Mouse (Mus musculus) heart, postnatal 10 days (tissue): ENCODE results near the gene Slc9c1. TPM values are rescaled to one million over a fixed set of nuclear protein-coding genes. Genes with fewer than 3 reads are reported as not detected.

Experiments
- DNase-seq, 2 experiments: peaks; one replicate each; pipeline ENCODE4 v3.0.0; 2021
- intact Hi-C: fragments of 180-260 bp; cut with DNase I; formaldehyde crosslinking; loops from one replicate; pipeline ENCODE4 v1.15.1; 2025
- total RNA-seq, 2 experiments: library from RNA; stranded (reverse); gene quantifications; 2 replicates each; pipeline ENCODE4 v1.2.3; 2021

Slc9c1 gene
- total RNA-seq, 2 experiments from 2014 or later: not detected

GRCm38 (mm10) chr16:45623230-45623629 lies 88.1 kb downstream of the Slc9c1 start:
- intact Hi-C loops: no loop called here
- DNase-seq: no peak

GRCm38 (mm10) chr16:45624791-45625190 lies 89.7 kb downstream of the Slc9c1 start:
- no peak for DNase-seq
- intact Hi-C loops: loop anchor here (5.0 kb wide), 1 partner anchor 42 kb away; no protein-coding TSS in a partner anchor

- no peak for DNase-seq
- intact Hi-C loops: loop anchor here (5.0 kb wide), 1 partner anchor 43 kb away; no protein-coding TSS in a partner anchor
Measured at GRCm38 (mm10) chr16:45625342-45625741, 90.2 kb downstream of the Slc9c1 start.

- no peak for DNase-seq
- intact Hi-C loops: loop anchor here (1.0 to 5.0 kb wide), 4 partner anchors 47 to 432 kb away; no protein-coding TSS in a partner anchor
Measured at GRCm38 (mm10) chr16:45629497-45630105, 94.5 kb downstream of the Slc9c1 start.

- intact Hi-C loops: loop anchor here (1.0 to 5.0 kb wide), 3 partner anchors 218 to 433 kb away; no protein-coding TSS in a partner anchor
- peak; percentile 72 to 78 for DNase-seq
Measured at GRCm38 (mm10) chr16:45630347-45630960, 95.3 kb downstream of the Slc9c1 start.

- DNase-seq: no peak
- intact Hi-C loops: loop anchor here (5.0 kb wide), 2 partner anchors 220 to 350 kb away; no protein-coding TSS in a partner anchor
Measured at GRCm38 (mm10) chr16:45632420-45632819, 97.3 kb downstream of the Slc9c1 start.

- intact Hi-C loops: no loop called here
Measured at GRCm38 (mm10) chr16:45635826-45636225, 100.7 kb downstream of the Slc9c1 start.

GRCm38 (mm10) chr16:45640070-45640762 lies 105.1 kb downstream of the Slc9c1 start:
- DNase-seq: no peak
- intact Hi-C loops: no loop called here

More at GRCm38 (mm10) chr16:45635826-45636225, 100.7 kb downstream of the Slc9c1 start:
- no peak for DNase-seq

- DNase-seq: no peak
- intact Hi-C loops: no loop called here
Measured at GRCm38 (mm10) chr16:45641301-45641700, 106.2 kb downstream of the Slc9c1 start.

GRCm38 (mm10) chr16:45643944-45644343 lies 108.8 kb downstream of the Slc9c1 start:
- intact Hi-C loops: no loop called here

GRCm38 (mm10) chr16:45644380-45644779 lies 109.3 kb downstream of the Slc9c1 start:
- intact Hi-C loops: no loop called here
- DNase-seq: peak; percentile 14 to 27

More at GRCm38 (mm10) chr16:45643944-45644343, 108.8 kb downstream of the Slc9c1 start:
- no peak for DNase-seq

- DNase-seq: no peak
- intact Hi-C loops: no loop called here
Measured at GRCm38 (mm10) chr16:45651497-45651896, 116.4 kb downstream of the Slc9c1 start.

GRCm38 (mm10) chr16:45653009-45653933 lies 118.2 kb downstream of the Slc9c1 start:
- intact Hi-C loops: no loop called here
- no peak for DNase-seq

GRCm38 (mm10) chr16:45653934-45654332 lies 118.8 kb downstream of the Slc9c1 start, which contains the start of gene BC016579:
TSS of gene BC016579 (minus strand) at chr16:45654068.
- intact Hi-C loops: no loop called here
- DNase-seq: no peak

- intact Hi-C loops: no loop called here
- DNase-seq: no peak
Measured at GRCm38 (mm10) chr16:45654465-45654864, 119.4 kb downstream of the Slc9c1 start.

Other genes starting within 250 kb of the Slc9c1 start
- 10 to 100 TPM; 83.8 to 94.1 TPM for gene Cd200, start 126.3 kb upstream of the Slc9c1 start, total RNA-seq
- gene Gm609, start 42.3 kb upstream of the Slc9c1 start, total RNA-seq: not detected
- gene Gm17783, start 3.3 kb upstream of the Slc9c1 start, total RNA-seq: not detected
- under 1 TPM; 0.10 to 0.14 TPM for gene Gcsam, start 75.1 kb downstream of the Slc9c1 start, total RNA-seq
- not detected for gene BC016579, start 118.8 kb downstream of the Slc9c1 start, total RNA-seq
- not detected for gene Tmprss7, start 158.3 kb downstream of the Slc9c1 start, total RNA-seq
- gene Tagln3, start 189.3 kb downstream of the Slc9c1 start, total RNA-seq: under 1 TPM; 0.20 to 0.22 TPM
- 10 to 100 TPM; 19.2 TPM for gene Abhd10, start 207.6 kb downstream of the Slc9c1 start, total RNA-seq